Mouse (Mus musculus): ENCODE measurements around the gene Mrtfb.

Gene Mrtfb

GRCm38 (mm10) chr16:13255855-13256635 is at the start of gene Mrtfb:
Gene Mrtfb, plus strand, starts transcription at chr16:13256481.
- DNase-seq (ENCODE audit: low spot score), result peak; percentile 91

GRCm38 (mm10) chr16:13207649-13208048 is 48.6 kb upstream of the Mrtfb start:
- no peak for DNase-seq (ENCODE audit: low spot score)

GRCm38 (mm10) chr16:13208087-13208486 is 48.2 kb upstream of the Mrtfb start:
- no peak for DNase-seq (ENCODE audit: low spot score)

GRCm38 (mm10) chr16:13212781-13213180 is 43.5 kb upstream of the Mrtfb start:
- DNase-seq (ENCODE audit: low spot score), result no peak

- no peak for DNase-seq (ENCODE audit: low spot score)
Observed at GRCm38 (mm10) chr16:13216116-13216952, 39.9 kb upstream of the Mrtfb start.

- no peak for DNase-seq (ENCODE audit: low spot score)
Observed at GRCm38 (mm10) chr16:13217951-13218350, 38.3 kb upstream of the Mrtfb start.

GRCm38 (mm10) chr16:13221475-13221874 is 34.8 kb upstream of the Mrtfb start:
- DNase-seq (ENCODE audit: low spot score), result no peak

- no peak for DNase-seq (ENCODE audit: low spot score)
Observed at GRCm38 (mm10) chr16:13232043-13232442, 24.2 kb upstream of the Mrtfb start.

GRCm38 (mm10) chr16:13232912-13233802 is 23.1 kb upstream of the Mrtfb start:
- DNase-seq (ENCODE audit: low spot score), result no peak

GRCm38 (mm10) chr16:13239039-13239438 is 17.2 kb upstream of the Mrtfb start:
- no peak for DNase-seq (ENCODE audit: low spot score)

- no peak for DNase-seq (ENCODE audit: low spot score)
Observed at GRCm38 (mm10) chr16:13239544-13239943, 16.7 kb upstream of the Mrtfb start.

- no peak for DNase-seq (ENCODE audit: low spot score)
Observed at GRCm38 (mm10) chr16:13240326-13240725, 16.0 kb upstream of the Mrtfb start.

GRCm38 (mm10) chr16:13245658-13246057 is 10.6 kb upstream of the Mrtfb start:
- no peak for DNase-seq (ENCODE audit: low spot score)

GRCm38 (mm10) chr16:13246855-13247254 is 9.4 kb upstream of the Mrtfb start:
- no peak for DNase-seq (ENCODE audit: low spot score)

GRCm38 (mm10) chr16:13250061-13250460 is 6.2 kb upstream of the Mrtfb start:
- no peak for DNase-seq (ENCODE audit: low spot score)

- no peak for DNase-seq (ENCODE audit: low spot score)
Observed at GRCm38 (mm10) chr16:13256667-13257527, 616 bp downstream of the Mrtfb start.

- no peak for DNase-seq (ENCODE audit: low spot score)
Observed at GRCm38 (mm10) chr16:13257528-13257835, 1.2 kb downstream of the Mrtfb start.

- DNase-seq (ENCODE audit: low spot score), result no peak
Observed at GRCm38 (mm10) chr16:13259026-13259425, 2.7 kb downstream of the Mrtfb start.

GRCm38 (mm10) chr16:13266312-13266711 is 10.0 kb downstream of the Mrtfb start:
- DNase-seq (ENCODE audit: low spot score), result no peak

- DNase-seq (ENCODE audit: low spot score), result no peak
Observed at GRCm38 (mm10) chr16:13267350-13267904, 11.1 kb downstream of the Mrtfb start.

GRCm38 (mm10) chr16:13269426-13269825 is 13.1 kb downstream of the Mrtfb start:
- no peak for DNase-seq (ENCODE audit: low spot score)

Measured in ovary, postnatal 10 days (tissue).